Mouse (Mus musculus): ENCODE results near the gene Pbx1. TPM values are rescaled to one million over a fixed set of nuclear protein-coding genes. Genes with fewer than 3 reads are reported as not detected.
"Not testable (repeated sequence)": the region's sequence is repeated elsewhere in the genome, so short reads cannot be mapped to it uniquely, and the experiment has no call there.

Pbx1 gene
- 49.0 and 59.2 TPM in 2 replicates for polyA plus RNA-seq (2014; fragmentation: Nextera tagmentation; extraction: Ambion mirVana)

DNA sequence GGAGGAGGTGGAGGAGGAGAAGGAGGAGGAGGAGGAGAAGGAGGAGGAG lies at the start of gene Pbx1:
Gene Pbx1 (minus strand): TSS at position 39 of the 49 bp plus-strand sequence.
- not testable (repeated sequence) for H3K4me1 ChIP-seq (replicated peaks; ENCODE audit: control insufficient read depth, insufficient read depth, low read length); ATAC-seq (ENCODE audit: low FRiP score); H3K36me3 ChIP-seq (ENCODE audit: control insufficient read depth, insufficient read depth, low read length); H3K9me3 ChIP-seq (ENCODE audit: control insufficient read depth, low read length); DNase-seq (ENCODE audit: low spot score); H3K27me3 ChIP-seq (ENCODE audit: control insufficient read depth, insufficient read depth, low read length)
- Histone ChIP-seq H3K4me3 (ENCODE audit: low read depth, low read length) (peak within 1 kb of the TSS; percentile 75), H3K9ac (ENCODE audit: low read depth, low read length) (peak within 1 kb of the TSS; percentile 94), H3K4me2 (replicated peaks; ENCODE audit: low read depth, low read length) (peak within 1 kb of the TSS; percentile 37), H3K27ac (ENCODE audit: low read depth, low read length) (peak within 1 kb of the TSS; percentile 98)

DNA sequence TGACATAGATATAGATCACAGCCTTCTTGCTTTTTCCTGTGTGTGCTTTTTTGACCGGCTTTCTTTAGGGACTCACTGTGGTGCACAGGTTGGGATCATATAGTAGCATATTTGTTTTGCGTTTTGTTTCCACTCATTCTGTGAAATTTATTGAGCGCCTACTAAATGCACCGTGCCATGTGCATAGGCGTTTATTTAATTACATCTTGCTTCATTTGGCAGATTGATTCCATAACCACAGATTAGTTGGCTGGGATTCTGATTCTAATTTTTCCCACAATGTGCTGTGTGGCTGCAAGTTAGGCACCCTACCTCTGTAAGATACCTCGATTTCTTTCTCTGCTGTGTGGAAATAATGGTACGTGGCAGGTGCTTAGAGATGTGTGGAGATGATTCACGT lies 47.6 kb upstream of the Pbx1 start:
- no peak overlapping the region for H3K9ac ChIP-seq (ENCODE audit: low read depth, low read length)
- no peak overlapping the region for H3K4me2 ChIP-seq (replicated peaks; ENCODE audit: low read depth, low read length)
- no peaks in the 10 kb centered on the region; the same call in 1 of the 2 replicates for H3K4me1 ChIP-seq (replicated peaks; ENCODE audit: control insufficient read depth, insufficient read depth, low read length)
- H3K9me3 ChIP-seq (ENCODE audit: control insufficient read depth, low read length) = no peaks in the 10 kb centered on the region
- H3K4me3 ChIP-seq (ENCODE audit: low read depth, low read length) = no peak overlapping the region
- no peak overlapping the region for H3K27ac ChIP-seq (ENCODE audit: low read depth, low read length)
- DNase-seq (ENCODE audit: low spot score) (no peak), ATAC-seq (ENCODE audit: low FRiP score) (no peak)
- no peaks in the 10 kb centered on the region for H3K36me3 ChIP-seq (ENCODE audit: control insufficient read depth, insufficient read depth, low read length)
- H3K27me3 ChIP-seq (ENCODE audit: control insufficient read depth, insufficient read depth, low read length) = no peaks in the 10 kb centered on the region
- WGBS = 89% methylated on average over 8 of the region's 8 CpGs

GRCm38 (mm10) chr1:168478829-168479228 lies 46.8 kb upstream of the Pbx1 start:
- H3K9ac ChIP-seq (ENCODE audit: low read depth, low read length) = no peak overlapping the region
- ATAC-seq (ENCODE audit: low FRiP score) = no peak
- no peaks in the 10 kb centered on the region for H3K9me3 ChIP-seq (ENCODE audit: control insufficient read depth, low read length)
- no peaks in the 10 kb centered on the region for H3K36me3 ChIP-seq (ENCODE audit: control insufficient read depth, insufficient read depth, low read length)
- H3K4me3 ChIP-seq (ENCODE audit: low read depth, low read length) = no peak overlapping the region
- H3K4me2 ChIP-seq (replicated peaks; ENCODE audit: low read depth, low read length) = no peak overlapping the region
- no peak overlapping the region for H3K27ac ChIP-seq (ENCODE audit: low read depth, low read length)
- peaks cover 2% of the 10 kb centered on the region; the same call in 1 of the 2 replicates for H3K4me1 ChIP-seq (replicated peaks; ENCODE audit: control insufficient read depth, insufficient read depth, low read length)
- DNase-seq (ENCODE audit: low spot score) = no peak
- H3K27me3 ChIP-seq (ENCODE audit: control insufficient read depth, insufficient read depth, low read length) = no peaks in the 10 kb centered on the region
- WGBS = 54% methylated on average over 2 of the region's 2 CpGs

DNA sequence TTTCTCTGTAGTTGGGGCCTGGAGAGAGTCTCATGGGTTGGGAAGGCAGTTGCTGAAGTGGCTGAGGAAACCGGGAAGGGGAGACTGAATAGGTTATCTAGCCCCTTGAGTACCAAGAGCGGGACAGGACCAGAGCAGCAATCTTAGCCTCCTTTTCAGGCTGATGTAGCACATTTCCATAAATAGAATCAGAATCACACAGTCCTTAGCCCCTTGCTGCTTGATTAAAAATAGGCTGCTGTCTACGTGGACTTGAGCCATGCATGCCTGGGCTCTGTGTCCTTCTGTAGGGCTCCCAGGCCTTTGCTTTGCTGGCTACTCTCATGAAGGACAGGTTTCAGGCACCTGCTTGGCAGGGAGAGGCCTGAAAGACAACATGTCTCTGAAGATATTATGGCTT lies 44.8 kb upstream of the Pbx1 start:
- Histone ChIP-seq H3K4me3 (ENCODE audit: low read depth, low read length) (no peak overlapping the region), H3K4me1 (replicated peaks; ENCODE audit: control insufficient read depth, insufficient read depth, low read length) (peaks cover 4% of the 10 kb centered on the region; the same call in 1 of the 2 replicates), H3K36me3 (ENCODE audit: control insufficient read depth, insufficient read depth, low read length) (no peaks in the 10 kb centered on the region), H3K9ac (ENCODE audit: low read depth, low read length) (no peak overlapping the region), H3K9me3 (ENCODE audit: control insufficient read depth, low read length) (no peaks in the 10 kb centered on the region), H3K4me2 (replicated peaks; ENCODE audit: low read depth, low read length) (no peak overlapping the region), H3K27me3 (ENCODE audit: control insufficient read depth, insufficient read depth, low read length) (no peaks in the 10 kb centered on the region), H3K27ac (ENCODE audit: low read depth, low read length) (peak overlapping the region; percentile 58; the same call in 1 of the 2 replicates)
- DNase-seq (ENCODE audit: low spot score) = no peak
- no peak for ATAC-seq (ENCODE audit: low FRiP score)
- WGBS = 65% methylated on average over 3 of the region's 3 CpGs

DNA sequence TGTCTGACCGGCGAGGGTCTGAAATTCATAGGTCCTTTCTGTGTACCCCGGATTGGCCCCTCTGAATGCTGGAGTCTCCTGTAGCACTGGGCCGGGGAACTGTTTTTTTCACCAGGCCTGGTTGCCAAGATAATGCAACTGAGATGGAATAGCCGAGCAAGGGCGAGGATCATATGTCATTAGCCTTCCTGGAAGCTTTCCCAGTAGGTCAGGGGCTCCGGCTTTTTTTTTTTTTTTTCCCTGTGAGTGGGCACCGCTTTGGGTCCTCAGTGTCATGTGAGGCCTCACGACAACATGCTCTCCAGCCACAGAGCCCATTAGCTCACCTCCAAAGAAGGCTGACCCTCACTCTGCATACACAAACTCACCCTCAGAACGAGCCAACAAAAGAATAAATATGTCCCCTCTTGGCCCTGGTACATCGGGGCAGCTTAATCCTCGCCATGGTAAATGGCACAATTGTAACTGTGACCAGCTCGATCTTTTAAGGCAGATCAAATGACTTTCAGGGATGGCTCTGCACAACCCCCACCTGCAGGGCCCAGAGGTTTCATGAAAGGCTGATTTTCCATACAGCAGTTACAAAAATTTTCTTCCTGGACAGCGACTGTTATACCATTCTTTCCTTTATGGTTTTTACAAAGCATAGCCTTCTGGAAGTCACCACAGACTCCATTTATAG lies 44.3 kb upstream of the Pbx1 start:
- no peak overlapping the region for H3K9ac ChIP-seq (ENCODE audit: low read depth, low read length)
- H3K4me2 ChIP-seq (replicated peaks; ENCODE audit: low read depth, low read length) = no peak overlapping the region
- H3K9me3 ChIP-seq (ENCODE audit: control insufficient read depth, low read length) = no peaks in the 10 kb centered on the region
- no peaks in the 10 kb centered on the region for H3K27me3 ChIP-seq (ENCODE audit: control insufficient read depth, insufficient read depth, low read length)
- ATAC-seq (ENCODE audit: low FRiP score) (no peak), DNase-seq (ENCODE audit: low spot score) (no peak)
- H3K36me3 ChIP-seq (ENCODE audit: control insufficient read depth, insufficient read depth, low read length) = no peaks in the 10 kb centered on the region
- no peak overlapping the region for H3K4me3 ChIP-seq (ENCODE audit: low read depth, low read length)
- H3K4me1 ChIP-seq (replicated peaks; ENCODE audit: control insufficient read depth, insufficient read depth, low read length) = peaks cover 4% of the 10 kb centered on the region; the same call in 1 of the 2 replicates
- 55% methylated on average over 14 of the region's 14 CpGs for WGBS
- peak overlapping the region; percentile 58 for H3K27ac ChIP-seq (ENCODE audit: low read depth, low read length)

DNA sequence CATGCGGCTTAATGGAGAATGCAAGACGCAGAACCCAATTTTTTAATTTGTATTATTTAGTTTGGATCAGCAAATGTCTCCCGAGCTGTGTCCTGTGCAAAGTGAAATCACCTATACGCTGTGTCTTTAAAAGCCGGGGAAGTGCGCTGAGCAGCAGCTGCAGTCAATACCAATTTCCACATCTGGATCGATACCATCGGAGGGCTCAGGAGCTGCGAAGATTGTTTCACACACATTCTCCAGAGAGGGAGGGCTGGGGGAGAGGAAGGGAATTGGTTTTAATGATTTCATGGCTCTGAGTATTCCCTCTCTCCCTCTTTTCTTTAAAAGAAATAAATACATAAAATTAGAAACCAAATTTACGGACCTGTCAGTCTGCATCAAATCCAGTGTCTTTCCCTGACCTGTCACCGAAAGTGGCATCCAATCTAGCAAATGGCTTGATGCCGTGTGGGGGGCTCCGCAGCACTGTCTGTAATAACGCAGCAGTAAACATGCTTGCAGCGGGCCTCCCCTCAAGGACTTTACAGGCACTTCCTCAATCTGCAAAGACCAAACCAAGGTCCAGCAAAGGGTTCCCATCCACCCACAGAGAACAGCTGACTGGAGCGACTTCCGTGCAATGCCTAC lies 43.6 kb upstream of the Pbx1 start:
- Histone ChIP-seq H3K4me2 (replicated peaks; ENCODE audit: low read depth, low read length) (no peak overlapping the region), H3K4me1 (replicated peaks; ENCODE audit: control insufficient read depth, insufficient read depth, low read length) (peaks cover 4% of the 10 kb centered on the region; the same call in 1 of the 2 replicates), H3K9ac (ENCODE audit: low read depth, low read length) (0 out of 2 replicates have a peak overlapping the region, but pooled peaks have one; percentile 11), H3K4me3 (ENCODE audit: low read depth, low read length) (no peak overlapping the region), H3K36me3 (ENCODE audit: control insufficient read depth, insufficient read depth, low read length) (no peaks in the 10 kb centered on the region), H3K27me3 (ENCODE audit: control insufficient read depth, insufficient read depth, low read length) (no peaks in the 10 kb centered on the region), H3K9me3 (ENCODE audit: control insufficient read depth, low read length) (no peaks in the 10 kb centered on the region), H3K27ac (ENCODE audit: low read depth, low read length) (peak overlapping the region; percentile 58; the same call in 1 of the 2 replicates)
- WGBS = 83% methylated on average over 17 of the region's 17 CpGs
- peak; percentile 31 for DNase-seq (ENCODE audit: low spot score)
- 0 out of 2 replicates have a peak, but pooled peaks have one; percentile 8 for ATAC-seq (ENCODE audit: low FRiP score)

GRCm38 (mm10) chr1:168473255-168474069 lies 41.4 kb upstream of the Pbx1 start:
- 47% methylated on average over 12 of the region's 12 CpGs for WGBS
- H3K4me2 ChIP-seq (replicated peaks; ENCODE audit: low read depth, low read length) = no peak overlapping the region
- DNase-seq (ENCODE audit: low spot score) = peak; percentile 74

DNA sequence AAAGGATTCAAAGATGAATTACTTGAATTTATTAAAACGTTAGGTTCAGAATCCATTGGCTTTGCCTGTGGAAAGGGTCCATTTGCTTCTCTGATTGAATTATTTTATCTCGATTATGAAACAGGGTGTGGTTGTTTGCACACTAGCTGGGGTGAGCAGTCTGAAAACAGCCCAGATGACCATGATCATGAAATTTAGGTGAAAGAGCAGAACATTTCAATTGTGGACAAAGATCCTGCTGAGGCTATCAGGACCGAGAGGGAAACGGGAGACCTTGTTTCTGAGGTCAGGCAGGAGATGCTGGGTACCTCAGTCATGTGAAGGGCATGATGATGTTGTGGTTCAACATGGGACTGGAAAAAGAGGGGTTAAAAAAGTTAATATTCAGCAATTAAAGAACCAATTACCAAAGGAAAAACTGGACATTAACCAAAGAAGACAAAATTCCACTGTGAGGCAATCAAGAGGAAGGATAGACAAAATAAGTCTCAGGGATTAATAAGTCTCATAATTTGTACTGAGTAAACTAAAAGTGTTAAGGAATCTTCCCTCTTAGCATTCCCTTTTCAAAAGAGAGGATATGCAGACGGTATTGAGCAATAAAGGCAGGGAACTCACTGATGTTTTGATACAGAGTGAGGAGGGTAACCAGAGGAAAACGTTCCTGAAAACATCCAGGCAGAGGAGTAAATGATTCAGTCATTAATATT lies 40.6 kb upstream of the Pbx1 start:
- 0 out of 2 replicates have a peak overlapping the region, but pooled peaks have one; percentile 45 for H3K27ac ChIP-seq (ENCODE audit: low read depth, low read length)
- H3K9me3 ChIP-seq (ENCODE audit: control insufficient read depth, low read length) = no peaks in the 10 kb centered on the region
- no peak overlapping the region for H3K4me2 ChIP-seq (replicated peaks; ENCODE audit: low read depth, low read length)
- no peak for ATAC-seq (ENCODE audit: low FRiP score)
- H3K27me3 ChIP-seq (ENCODE audit: control insufficient read depth, insufficient read depth, low read length) = no peaks in the 10 kb centered on the region
- DNase-seq (ENCODE audit: low spot score) = no peak
- no peaks in the 10 kb centered on the region for H3K36me3 ChIP-seq (ENCODE audit: control insufficient read depth, insufficient read depth, low read length)
- no peak overlapping the region for H3K4me3 ChIP-seq (ENCODE audit: low read depth, low read length)
- no peak overlapping the region for H3K9ac ChIP-seq (ENCODE audit: low read depth, low read length)
- 61% methylated on average over 6 of the region's 6 CpGs for WGBS
- H3K4me1 ChIP-seq (replicated peaks; ENCODE audit: control insufficient read depth, insufficient read depth, low read length) = peaks cover 4% of the 10 kb centered on the region; the same call in 1 of the 2 replicates

More at GRCm38 (mm10) chr1:168473255-168474069, 41.4 kb upstream of the Pbx1 start:
- Histone ChIP-seq H3K36me3 (ENCODE audit: control insufficient read depth, insufficient read depth, low read length) (no peaks in the 10 kb centered on the region), H3K9ac (ENCODE audit: low read depth, low read length) (no peak overlapping the region), H3K4me1 (replicated peaks; ENCODE audit: control insufficient read depth, insufficient read depth, low read length) (peaks cover 4% of the 10 kb centered on the region; the same call in 1 of the 2 replicates), H3K9me3 (ENCODE audit: control insufficient read depth, low read length) (no peaks in the 10 kb centered on the region), H3K27ac (ENCODE audit: low read depth, low read length) (peak overlapping the region; percentile 45), H3K4me3 (ENCODE audit: low read depth, low read length) (no peak overlapping the region), H3K27me3 (ENCODE audit: control insufficient read depth, insufficient read depth, low read length) (no peaks in the 10 kb centered on the region)
- ATAC-seq (ENCODE audit: low FRiP score) = peak; percentile 94

Measured in hindbrain, embryonic 11.5 days (tissue).